Mouse (Mus musculus) olfactory bulb, adult 2 months (tissue): ENCODE results near the gene Slc25a38. TPM values are rescaled to one million over a fixed set of nuclear protein-coding genes. Genes with fewer than 3 reads are reported as not detected.

Experiments
- H3K27ac ChIP-seq: fragments of 200-500 bp; 2 replicates; pipeline ENCODE4 v1.5.1; 2012; ENCODE audit warnings: low read depth, low read length; ENCODE audit not compliant: insufficient read depth
- H3K4me1 ChIP-seq: fragments of 200-500 bp; 2 replicates; pipeline ENCODE4 v1.6.1; 2012; ENCODE audit warnings: low read length; ENCODE audit not compliant: control insufficient read depth, insufficient read depth
- H3K4me3 ChIP-seq: fragments of 200-500 bp; 2 replicates; pipeline ENCODE4 v1.5.1; 2012; ENCODE audit warnings: mild to moderate bottlenecking, low read depth, low read length, moderate library complexity; ENCODE audit not compliant: insufficient read depth
- CTCF ChIP-seq: fragments of 200-500 bp; IDR thresholded peaks from 2 replicates; pipeline ENCODE4 v1.5.1; 2012; ENCODE audit warnings: low read depth, mild to moderate bottlenecking, low read length, moderate library complexity; ENCODE audit not compliant: insufficient read depth
- POLR2A ChIP-seq: fragments of 200-500 bp; IDR thresholded peaks from 2 replicates; pipeline ENCODE4 v1.6.1; 2012; ENCODE audit warnings: mild to moderate bottlenecking, low read depth, low read length, moderate library complexity; ENCODE audit not compliant: insufficient read depth
- WGBS: fragments of 180-500 bp; shearing (Covaris S2); methylation state at CpG from one replicate; pipeline ENCODE4 v1.1.7; 2018; 5-methylcytosine and 5-hydroxymethylcytosine counted together
- polyA plus RNA-seq: library from polyadenylated mRNA; stranded (reverse); fragments of >200 nt; gene quantifications from 2 replicates; pipeline ENCODE4 v1.2.4, GENCODE M21; 2012; ENCODE audit warnings: low replicate concordance; ENCODE audit not compliant: missing spikeins, insufficient read depth, insufficient read length

Gene Slc25a38
- polyA plus RNA-seq, 1 experiment: not detected

- Histone ChIP-seq H3K27ac (no peak overlapping the region), H3K4me3 (no peak overlapping the region), H3K4me1 (peaks cover 6% of the 10 kb centered on the region)
- 91% methylated on average over 3 of the region's 3 CpGs for WGBS
- no peak for TF ChIP-seq POLR2A
- TF ChIP-seq CTCF: no peak
These were observed 21.7 kb downstream of the Slc25a38 start for GRCm38 (mm10) chr9:120131784-120132288.

GRCm38 (mm10) chr9:120132980-120133754 is 23.0 kb downstream of the Slc25a38 start:
- H3K4me1 ChIP-seq: peaks cover 6% of the 10 kb centered on the region
- 49% methylated on average over 8 of the region's 8 CpGs for WGBS
- no peak overlapping the region for H3K4me3 ChIP-seq
- H3K27ac ChIP-seq: no peak overlapping the region
- TF ChIP-seq POLR2A (no peak), CTCF (no peak)

- Histone ChIP-seq H3K4me3 (no peak overlapping the region), H3K4me1 (peaks cover 5% of the 10 kb centered on the region), H3K27ac (no peak overlapping the region)
- WGBS: 53% methylated on average over 6 of the region's 6 CpGs
- TF ChIP-seq CTCF (no peak), POLR2A (no peak)
These were observed 23.7 kb downstream of the Slc25a38 start for GRCm38 (mm10) chr9:120133755-120134475.

- Histone ChIP-seq H3K4me1 (no peaks in the 10 kb centered on the region), H3K4me3 (no peak overlapping the region), H3K27ac (no peak overlapping the region)
- TF ChIP-seq CTCF: no peak
- TF ChIP-seq POLR2A: no peak
- 85% methylated on average over 13 of the region's 13 CpGs for WGBS
These were observed 24.5 kb downstream of the Slc25a38 start for GRCm38 (mm10) chr9:120134529-120135160.

GRCm38 (mm10) chr9:120135454-120135853 is 25.3 kb downstream of the Slc25a38 start:
- no peaks in the 10 kb centered on the region for H3K4me1 ChIP-seq
- no peak overlapping the region for H3K4me3 ChIP-seq
- WGBS: 93% methylated on average over 11 of the region's 11 CpGs
- H3K27ac ChIP-seq: no peak overlapping the region
- no peak for TF ChIP-seq POLR2A
- TF ChIP-seq CTCF: no peak

- no peak overlapping the region for H3K27ac ChIP-seq
- WGBS: under 1% methylated on average over 4 of the region's 4 CpGs
- peaks cover 3% of the 10 kb centered on the region; the same call in 1 of the 2 replicates for H3K4me1 ChIP-seq
- TF ChIP-seq CTCF (no peak), POLR2A (no peak)
- no peak overlapping the region for H3K4me3 ChIP-seq
These were observed 30.5 kb downstream of the Slc25a38 start for GRCm38 (mm10) chr9:120140652-120141051.

- H3K27ac ChIP-seq: no peak overlapping the region
- peaks cover 3% of the 10 kb centered on the region; the same call in 1 of the 2 replicates for H3K4me1 ChIP-seq
- TF ChIP-seq CTCF (no peak), POLR2A (no peak)
- H3K4me3 ChIP-seq: no peak overlapping the region
- WGBS: 75% methylated on average over 13 of the region's 13 CpGs
These were observed 34.3 kb downstream of the Slc25a38 start for GRCm38 (mm10) chr9:120144474-120144873.

GRCm38 (mm10) chr9:120149222-120149828 is 39.2 kb downstream of the Slc25a38 start, which contains the start of gene Mobp:
Gene Mobp, plus strand, starts transcription at chr9:120149707.
- 50% methylated on average over 11 of the region's 11 CpGs for WGBS
- H3K4me1 ChIP-seq: no peaks in the 10 kb centered on the region
- no peak within 1 kb of the TSS for H3K4me3 ChIP-seq
- TF ChIP-seq POLR2A (no peak), CTCF (no peak)
- no peak within 1 kb of the TSS for H3K27ac ChIP-seq
